Mouse (Mus musculus): ENCODE results near the gene Setd5. TPM values are rescaled to one million over a fixed set of nuclear protein-coding genes. Genes with fewer than 3 reads are reported as not detected.

The Setd5 gene
- polyA plus RNA-seq, 1 experiment from 2014 or later = 96.5 TPM

DNA sequence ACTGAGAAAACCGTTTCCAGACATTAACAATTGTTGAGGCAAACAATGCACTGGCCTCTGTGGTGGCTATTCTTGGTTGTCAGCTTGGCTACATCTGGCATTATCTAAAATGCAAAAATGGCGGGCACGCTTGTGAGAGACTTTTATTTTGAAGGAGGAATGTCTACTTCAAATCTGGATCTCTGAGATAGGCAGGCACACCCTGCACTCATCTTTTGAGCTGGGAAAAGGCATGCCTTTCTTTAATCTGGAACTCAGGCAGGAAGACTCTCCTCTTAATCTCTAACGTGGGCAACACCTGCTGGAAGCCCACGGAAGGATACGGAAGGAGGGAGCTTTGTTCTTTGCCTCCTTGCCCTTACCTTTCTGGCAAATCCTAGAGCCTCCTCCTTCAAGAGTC lies 77.7 kb downstream of the Setd5 start:
- no peak overlapping the region for H3K4me3 ChIP-seq
- H3K27me3 ChIP-seq = no peaks in the 10 kb centered on the region
- no peaks in the 10 kb centered on the region for H3K4me1 ChIP-seq
- no peak overlapping the region for H3K4me2 ChIP-seq (replicated peaks)
- WGBS = 87% methylated on average over 6 of the region's 6 CpGs
- H3K9ac ChIP-seq = no peak overlapping the region
- H3K27ac ChIP-seq = no peak overlapping the region
- no peak for ATAC-seq (ENCODE audit: low FRiP score, low read depth)
- no peaks in the 10 kb centered on the region for H3K9me3 ChIP-seq
- H3K36me3 ChIP-seq = peaks cover 67% of the 10 kb centered on the region

DNA sequence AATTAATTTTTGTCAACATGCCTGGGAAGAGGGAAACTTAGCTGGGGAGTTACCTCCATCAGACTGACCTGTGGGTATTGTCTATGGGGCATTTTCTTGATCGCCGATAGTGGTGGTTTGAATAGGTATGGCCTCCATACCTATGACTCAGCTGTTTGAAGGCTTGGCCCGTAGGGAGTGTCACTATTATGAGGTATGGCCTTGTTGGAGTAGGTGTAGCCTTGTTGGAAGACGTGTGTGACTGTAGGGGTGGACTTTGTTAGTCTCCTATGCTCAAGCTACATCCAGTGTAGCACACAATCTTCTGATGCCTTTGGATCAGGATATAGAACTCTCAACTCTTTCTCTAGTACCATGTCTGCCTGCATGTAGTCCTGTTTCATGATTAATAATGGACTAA lies 78.9 kb downstream of the Setd5 start:
- no peak for ATAC-seq (ENCODE audit: low FRiP score, low read depth)
- no peak overlapping the region for H3K4me2 ChIP-seq (replicated peaks)
- H3K9ac ChIP-seq = no peak overlapping the region
- no peaks in the 10 kb centered on the region for H3K4me1 ChIP-seq
- H3K9me3 ChIP-seq = no peaks in the 10 kb centered on the region
- no peaks in the 10 kb centered on the region for H3K27me3 ChIP-seq
- peaks cover 63% of the 10 kb centered on the region for H3K36me3 ChIP-seq
- H3K27ac ChIP-seq = no peak overlapping the region
- 93% methylated on average over 4 of the region's 4 CpGs for WGBS
- no peak overlapping the region for H3K4me3 ChIP-seq

DNA sequence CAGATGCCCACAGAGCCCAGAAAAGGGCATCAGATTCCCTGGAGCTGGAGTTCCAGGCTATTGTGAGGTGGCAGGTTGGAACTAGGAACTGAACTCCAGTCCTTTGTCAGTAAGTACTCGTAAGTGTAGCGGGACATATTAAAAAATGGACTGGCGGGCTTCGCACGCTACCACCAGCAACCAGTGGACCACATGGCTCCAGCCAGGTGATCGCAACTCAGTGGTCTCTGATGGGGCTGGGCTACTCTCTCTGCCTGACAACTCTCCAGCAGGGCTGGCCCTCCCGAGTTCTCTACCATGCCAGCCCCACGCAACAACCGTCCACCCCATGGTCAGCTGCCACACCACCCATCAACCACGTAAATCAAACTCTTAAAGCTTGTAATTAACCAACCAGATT lies 82.9 kb downstream of the Setd5 start:
- ATAC-seq (ENCODE audit: low FRiP score, low read depth) = no peak
- 91% methylated on average over 10 of the region's 10 CpGs for WGBS

DNA sequence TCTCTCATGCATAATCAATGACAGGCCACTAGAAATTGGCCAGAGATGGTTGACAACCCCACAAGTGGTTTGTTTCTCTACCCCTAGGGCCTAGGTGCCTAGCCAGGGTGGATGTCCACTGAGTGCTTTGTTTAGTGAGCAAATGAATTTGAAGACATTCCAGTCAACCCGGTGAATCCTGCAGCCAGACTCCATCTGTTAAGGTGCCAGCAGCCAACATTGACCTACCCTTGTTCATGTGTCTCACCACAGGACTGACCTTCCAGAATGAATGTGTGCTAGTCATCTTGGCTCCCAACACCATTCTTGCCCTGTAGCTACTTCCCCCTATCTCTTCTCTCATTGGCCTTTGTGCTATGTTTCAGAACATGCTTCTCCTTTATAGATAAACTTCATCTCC lies 84.8 kb downstream of the Setd5 start:
- peaks cover 12% of the 10 kb centered on the region for H3K36me3 ChIP-seq
- no peak overlapping the region for H3K4me3 ChIP-seq
- ATAC-seq (ENCODE audit: low FRiP score, low read depth) = no peak
- H3K27me3 ChIP-seq = no peaks in the 10 kb centered on the region
- no peak overlapping the region for H3K27ac ChIP-seq
- H3K9me3 ChIP-seq = no peaks in the 10 kb centered on the region
- peaks cover 5% of the 10 kb centered on the region for H3K4me1 ChIP-seq
- no peak overlapping the region for H3K9ac ChIP-seq
- no peak overlapping the region for H3K4me2 ChIP-seq (replicated peaks)
- WGBS = 84% methylated on average over 1 of the region's 1 CpGs

More for the DNA sequence above, 82.9 kb downstream of the Setd5 start:
- Histone ChIP-seq H3K4me3 (no peak overlapping the region), H3K36me3 (peaks cover 22% of the 10 kb centered on the region), H3K27me3 (no peaks in the 10 kb centered on the region), H3K4me1 (no peaks in the 10 kb centered on the region), H3K27ac (no peak overlapping the region), H3K9ac (no peak overlapping the region), H3K9me3 (no peaks in the 10 kb centered on the region), H3K4me2 (replicated peaks) (no peak overlapping the region)

DNA sequence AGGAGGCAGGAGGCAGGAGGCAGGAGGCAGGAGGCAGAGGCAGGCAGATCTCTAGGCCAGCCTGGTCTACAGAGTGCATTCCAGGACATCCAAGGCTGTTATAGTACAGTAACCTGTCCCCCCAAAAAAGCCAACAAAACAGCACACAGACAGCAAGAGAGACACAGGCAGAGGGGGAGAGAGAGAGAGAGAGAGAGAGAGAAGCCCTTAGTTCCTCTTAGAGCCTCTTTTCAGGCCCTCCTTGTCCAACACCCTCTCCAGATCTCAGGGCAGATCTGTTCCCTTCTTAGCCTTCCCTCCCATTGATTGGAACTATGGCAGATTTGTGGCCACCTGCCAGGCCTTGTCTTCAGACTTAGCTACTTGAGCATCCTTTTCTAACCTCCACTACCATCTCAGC lies 86.3 kb downstream of the Setd5 start:
- no peak overlapping the region for H3K4me2 ChIP-seq (replicated peaks)

DNA sequence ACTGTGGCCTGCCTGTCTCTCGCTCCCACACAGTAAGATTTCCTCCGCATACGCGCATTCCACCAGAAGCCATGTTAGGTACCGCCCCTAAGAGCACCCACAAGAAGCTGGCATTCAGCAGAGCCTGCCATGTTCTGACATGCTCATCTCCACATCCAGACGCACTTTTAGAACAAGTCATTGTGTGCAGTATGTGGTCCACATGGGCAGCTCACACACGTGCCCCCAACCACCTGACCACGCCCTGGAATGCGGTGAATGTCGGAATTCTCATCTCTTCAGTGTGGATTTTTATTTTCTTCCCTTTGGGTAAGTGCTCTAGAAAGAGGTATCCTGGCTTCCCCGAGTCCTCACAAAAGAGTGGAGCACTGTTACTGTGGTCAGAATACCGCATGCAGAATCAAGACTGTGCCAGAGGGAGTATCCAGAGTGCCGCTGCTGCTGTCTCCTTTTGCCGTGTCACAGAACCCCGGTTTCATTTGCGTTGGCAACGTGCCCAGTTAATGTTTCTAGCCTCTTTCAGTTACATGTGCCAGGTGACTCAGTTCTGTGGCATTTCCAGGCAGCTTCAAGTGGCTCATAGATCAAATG lies 89.6 kb downstream of the Setd5 start:
- no peaks in the 10 kb centered on the region for H3K36me3 ChIP-seq
- H3K4me1 ChIP-seq = peaks cover 23% of the 10 kb centered on the region
- H3K4me3 ChIP-seq = no peak overlapping the region
- H3K4me2 ChIP-seq (replicated peaks) = peak overlapping the region; percentile 35
- H3K9ac ChIP-seq = no peak overlapping the region
- no peaks in the 10 kb centered on the region for H3K9me3 ChIP-seq
- peak overlapping the region; percentile 48; the same call in 1 of the 2 replicates for H3K27ac ChIP-seq
- H3K27me3 ChIP-seq = no peaks in the 10 kb centered on the region
- 50% methylated on average over 17 of the region's 17 CpGs for WGBS
- peak; percentile 73 for ATAC-seq (ENCODE audit: low FRiP score, low read depth)

More for the DNA sequence above, 86.3 kb downstream of the Setd5 start:
- Histone ChIP-seq H3K27me3 (no peaks in the 10 kb centered on the region), H3K4me3 (no peak overlapping the region), H3K9ac (no peak overlapping the region), H3K36me3 (peaks cover 12% of the 10 kb centered on the region), H3K27ac (no peak overlapping the region), H3K4me1 (peaks cover 15% of the 10 kb centered on the region), H3K9me3 (no peaks in the 10 kb centered on the region)
- no peak for ATAC-seq (ENCODE audit: low FRiP score, low read depth)

DNA sequence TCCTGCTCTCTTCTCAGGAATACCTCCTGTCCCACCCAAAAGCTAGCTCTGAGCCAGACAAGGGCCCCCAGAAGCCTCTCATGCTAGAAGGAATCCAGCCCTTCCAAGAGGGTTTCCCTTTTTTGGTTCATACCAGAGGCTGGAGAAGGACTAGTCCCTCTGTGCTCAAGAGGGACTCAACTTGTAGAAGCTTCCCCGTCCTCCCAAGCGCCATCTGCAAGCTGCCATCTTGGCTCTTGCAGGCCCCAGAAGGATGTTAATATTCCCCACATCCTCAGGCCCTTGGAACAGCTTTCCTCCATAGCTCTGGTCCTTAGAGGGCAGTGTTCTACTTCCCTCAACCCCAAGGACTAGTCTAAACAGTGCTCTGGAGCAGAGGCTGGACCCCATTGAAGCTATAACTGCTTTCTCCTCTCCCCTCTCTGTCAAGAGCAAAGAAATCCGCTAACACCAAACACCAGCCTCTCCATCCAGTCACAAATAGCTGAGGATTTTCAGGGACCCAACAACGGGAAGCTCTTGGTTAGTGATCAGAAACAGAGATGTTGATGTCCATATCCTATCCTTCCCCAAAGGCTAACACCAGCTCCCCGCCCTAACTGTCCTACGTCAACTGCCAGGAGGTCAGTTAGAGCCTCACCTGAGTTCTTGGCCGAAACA lies 91.3 kb downstream of the Setd5 start:
- peaks cover 23% of the 10 kb centered on the region for H3K4me1 ChIP-seq
- no peak overlapping the region for H3K4me3 ChIP-seq
- ATAC-seq (ENCODE audit: low FRiP score, low read depth) = no peak
- no peak overlapping the region for H3K9ac ChIP-seq
- no peaks in the 10 kb centered on the region for H3K36me3 ChIP-seq
- no peak overlapping the region for H3K27ac ChIP-seq
- H3K4me2 ChIP-seq (replicated peaks) = no peak overlapping the region
- no peaks in the 10 kb centered on the region for H3K27me3 ChIP-seq
- no peaks in the 10 kb centered on the region for H3K9me3 ChIP-seq
- WGBS = 87% methylated on average over 7 of the region's 7 CpGs

DNA sequence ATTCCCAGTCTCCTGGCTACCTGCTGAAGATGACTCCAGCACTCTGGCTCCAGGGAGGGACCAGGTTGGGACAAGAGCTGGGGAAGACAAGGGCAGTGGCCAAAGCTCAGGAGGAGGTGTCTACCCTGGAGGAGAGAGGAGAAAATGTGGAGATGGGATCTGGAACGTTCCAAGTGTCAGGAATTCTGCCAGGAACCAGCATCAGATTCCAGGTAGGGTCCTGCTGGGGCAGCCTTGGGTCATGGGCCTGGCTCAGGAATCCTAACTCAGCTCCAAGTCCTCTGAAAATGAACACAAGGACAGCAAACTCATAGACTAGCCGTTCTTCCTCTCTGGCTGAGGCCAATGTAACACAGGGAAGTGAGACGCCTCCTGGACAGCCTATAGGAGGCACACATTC lies 92.7 kb downstream of the Setd5 start:
- no peak overlapping the region for H3K27ac ChIP-seq
- no peaks in the 10 kb centered on the region for H3K9me3 ChIP-seq
- H3K27me3 ChIP-seq = no peaks in the 10 kb centered on the region
- no peak overlapping the region for H3K4me2 ChIP-seq (replicated peaks)
- H3K4me1 ChIP-seq = peaks cover 23% of the 10 kb centered on the region
- H3K36me3 ChIP-seq = no peaks in the 10 kb centered on the region
- WGBS = 66% methylated on average over 3 of the region's 3 CpGs
- H3K9ac ChIP-seq = no peak overlapping the region
- ATAC-seq (ENCODE audit: low FRiP score, low read depth) = no peak
- H3K4me3 ChIP-seq = no peak overlapping the region

DNA sequence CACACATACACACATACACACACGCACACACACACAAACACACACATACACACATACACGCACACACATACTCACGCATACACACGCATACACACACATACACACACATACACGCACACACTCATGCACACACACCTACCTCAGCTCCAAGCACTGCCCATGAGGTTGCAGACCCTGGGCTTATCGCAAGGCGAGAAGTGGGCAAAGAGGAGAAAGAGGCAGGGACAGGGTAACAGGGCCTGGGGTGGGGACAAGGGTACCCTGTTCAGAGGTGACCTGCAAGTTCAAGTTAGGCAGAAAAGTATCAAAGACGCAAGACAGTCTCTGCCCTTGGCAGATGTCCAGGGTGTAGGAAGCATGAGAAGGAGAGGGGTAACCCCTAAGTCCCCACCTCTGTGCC lies 93.5 kb downstream of the Setd5 start:
- Histone ChIP-seq H3K9ac (no peak overlapping the region), H3K27ac (no peak overlapping the region), H3K4me3 (no peak overlapping the region), H3K36me3 (no peaks in the 10 kb centered on the region), H3K4me1 (peaks cover 23% of the 10 kb centered on the region), H3K4me2 (replicated peaks) (no peak overlapping the region), H3K27me3 (no peaks in the 10 kb centered on the region), H3K9me3 (no peaks in the 10 kb centered on the region)
- ATAC-seq (ENCODE audit: low FRiP score, low read depth) = no peak
- 92% methylated on average over 8 of the region's 8 CpGs for WGBS

DNA sequence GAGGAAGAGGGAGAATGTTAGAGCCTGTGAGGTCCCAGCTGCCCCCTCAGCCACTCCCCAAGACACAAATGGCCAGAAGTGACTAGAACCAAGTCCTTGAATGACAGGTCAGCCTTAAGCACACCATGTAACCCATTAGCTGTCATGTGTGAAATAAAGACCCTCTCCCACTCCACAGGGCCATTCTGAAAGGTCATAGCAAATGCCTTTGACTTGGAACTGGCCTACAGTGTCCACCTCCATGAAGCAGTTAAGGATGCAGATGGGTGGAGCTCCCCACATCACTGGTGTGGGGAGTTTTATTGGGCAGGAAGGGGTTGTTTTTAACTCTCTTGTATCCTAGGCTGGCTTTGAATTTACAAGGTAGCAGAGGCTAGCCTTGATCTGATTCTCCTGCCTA lies 94.8 kb downstream of the Setd5 start:
- no peak overlapping the region for H3K4me3 ChIP-seq
- H3K9me3 ChIP-seq = no peaks in the 10 kb centered on the region
- no peak overlapping the region for H3K4me2 ChIP-seq (replicated peaks)
- H3K4me1 ChIP-seq = peaks cover 18% of the 10 kb centered on the region
- H3K27me3 ChIP-seq = no peaks in the 10 kb centered on the region
- no peaks in the 10 kb centered on the region for H3K36me3 ChIP-seq
- no peak for ATAC-seq (ENCODE audit: low FRiP score, low read depth)
- H3K27ac ChIP-seq = no peak overlapping the region
- no peak overlapping the region for H3K9ac ChIP-seq

DNA sequence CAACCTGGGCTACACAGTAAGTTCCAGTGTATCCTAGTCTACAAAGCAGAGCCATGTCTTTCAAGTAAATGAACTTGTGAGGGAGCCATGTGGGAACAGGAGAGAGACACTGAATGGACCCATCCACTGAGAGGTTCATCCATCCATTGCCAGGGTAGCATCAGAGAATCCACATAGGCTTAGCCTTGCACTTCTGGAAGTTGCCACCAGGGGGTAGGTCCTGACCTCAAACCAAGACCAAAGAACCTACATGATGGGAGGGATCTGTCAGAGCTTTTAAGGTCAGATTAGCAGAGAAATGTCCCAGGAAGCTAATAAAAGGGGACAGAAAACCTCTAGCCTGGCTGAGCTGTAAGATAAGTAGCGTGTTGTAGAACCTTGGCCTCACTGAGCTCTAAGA lies 95.4 kb downstream of the Setd5 start:
- no peak overlapping the region for H3K4me2 ChIP-seq (replicated peaks)
- 52% methylated on average over 1 of the region's 1 CpGs for WGBS
- H3K27me3 ChIP-seq = no peaks in the 10 kb centered on the region
- no peak for ATAC-seq (ENCODE audit: low FRiP score, low read depth)
- H3K4me1 ChIP-seq = peaks cover 13% of the 10 kb centered on the region
- H3K9ac ChIP-seq = no peak overlapping the region
- H3K36me3 ChIP-seq = no peaks in the 10 kb centered on the region
- H3K9me3 ChIP-seq = 0 out of 2 replicates have a peak, but pooled peaks cover 4% of the 10 kb centered on the region
- no peak overlapping the region for H3K27ac ChIP-seq
- H3K4me3 ChIP-seq = no peak overlapping the region

DNA sequence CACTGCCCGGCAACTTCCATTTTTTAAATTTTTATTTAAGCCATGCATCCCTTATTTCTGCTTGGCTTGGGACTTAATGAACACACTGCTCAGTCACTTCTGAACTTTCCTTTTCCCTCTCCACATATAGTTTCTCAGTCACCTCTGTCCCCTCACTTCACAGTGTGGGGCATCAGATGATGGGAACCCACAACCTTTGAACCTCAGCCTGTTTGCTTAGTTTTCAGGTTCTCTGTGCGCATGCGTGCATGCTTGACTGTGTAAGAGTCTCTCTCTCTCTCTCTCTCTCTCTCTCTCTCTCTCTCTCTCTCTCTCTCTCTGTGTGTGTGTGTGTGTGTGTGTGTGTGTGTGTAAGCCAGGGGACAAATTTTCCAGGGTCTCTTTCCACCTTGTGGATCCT lies 98.3 kb downstream of the Setd5 start:
- no peaks in the 10 kb centered on the region for H3K27me3 ChIP-seq
- H3K9ac ChIP-seq = no peak overlapping the region
- H3K4me3 ChIP-seq = no peak overlapping the region
- H3K4me1 ChIP-seq = peaks cover 8% of the 10 kb centered on the region; the same call in 1 of the 2 replicates
- ATAC-seq (ENCODE audit: low FRiP score, low read depth) = no peak
- WGBS = 95% methylated on average over 3 of the region's 3 CpGs
- H3K27ac ChIP-seq = no peak overlapping the region
- H3K4me2 ChIP-seq (replicated peaks) = no peak overlapping the region
- H3K36me3 ChIP-seq = no peaks in the 10 kb centered on the region
- H3K9me3 ChIP-seq = 0 out of 2 replicates have a peak, but pooled peaks cover 4% of the 10 kb centered on the region

DNA sequence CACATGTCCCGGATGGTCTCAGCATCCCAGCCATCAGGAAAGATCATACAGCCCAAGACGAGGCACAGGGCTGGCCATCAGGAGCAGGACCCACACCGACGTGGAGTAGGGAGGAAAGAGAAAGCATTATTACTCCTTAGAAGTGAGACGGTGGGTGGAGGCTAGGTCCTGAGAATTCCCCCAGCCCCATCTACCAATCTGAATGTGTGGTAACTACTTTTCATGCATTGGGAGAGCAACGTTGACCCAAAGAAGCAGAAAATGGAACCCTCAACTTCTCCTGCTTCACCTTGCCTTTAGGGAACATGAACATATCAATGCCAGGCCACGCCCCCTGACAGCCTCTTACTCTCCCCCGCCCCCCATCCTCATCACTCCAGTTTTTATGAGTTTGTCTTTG lies 99.4 kb downstream of the Setd5 start:
- Histone ChIP-seq H3K36me3 (no peaks in the 10 kb centered on the region), H3K27me3 (no peaks in the 10 kb centered on the region), H3K4me3 (no peak overlapping the region), H3K9ac (no peak overlapping the region), H3K4me2 (replicated peaks) (no peak overlapping the region), H3K9me3 (0 out of 2 replicates have a peak, but pooled peaks cover 4% of the 10 kb centered on the region), H3K27ac (no peak overlapping the region), H3K4me1 (peaks cover 2% of the 10 kb centered on the region; the same call in 1 of the 2 replicates)
- WGBS = 85% methylated on average over 8 of the region's 8 CpGs
- no peak for ATAC-seq (ENCODE audit: low FRiP score, low read depth)

Measured in limb, embryonic 13.5 days (tissue).